ENCODE assay signal across 25 mouse cellular contexts in genomic region chr1:181628276-181628675, GRCm38 (mm10). TPM values are rescaled to one million over a fixed set of nuclear protein-coding genes. Genes with fewer than 3 reads are reported as not detected.
"Had no signal": no experiment of that assay in that cellular context is flagged by ENCODE, and none has a peak within 500 bp of the region (broad histone marks: within the 10 kb centered on the region; RNA-seq: fewer than 3 reads in every experiment).

No protein-coding gene starts in this region.

- H3K4me3 ChIP-seq: heart, adult 2 months; heart, embryonic 13.5 days; heart, embryonic 15.5 days; hindbrain, embryonic 13.5 days; hindbrain, embryonic 15.5 days; layer of hippocampus, adult 2 months; left cerebral cortex, adult 2 months; limb, embryonic 10.5 days; limb, embryonic 12.5 days; liver, embryonic 13.5 days; liver, embryonic 15.5 days had no signal

- H3K27me3 ChIP-seq: heart, embryonic 13.5 days; heart, embryonic 15.5 days; hindbrain, embryonic 13.5 days; hindbrain, embryonic 15.5 days; liver, embryonic 13.5 days; liver, embryonic 15.5 days had no signal

- H3K4me2 ChIP-seq: heart, embryonic 11.5 days; heart, embryonic 13.5 days; heart, embryonic 15.5 days; hindbrain, embryonic 13.5 days; hindbrain, embryonic 15.5 days; limb, embryonic 12.5 days; liver, embryonic 11.5 days; liver, embryonic 13.5 days; liver, embryonic 15.5 days had no signal

- H3K27ac ChIP-seq: heart, adult 2 months; heart, embryonic 13.5 days; heart, embryonic 15.5 days; hindbrain, embryonic 13.5 days; hindbrain, embryonic 15.5 days; hindbrain, postnatal 0 days; layer of hippocampus, adult 2 months; left cerebral cortex, adult 2 months; limb, embryonic 10.5 days; limb, embryonic 12.5 days; liver, embryonic 13.5 days; liver, embryonic 15.5 days had no signal

- ATAC-seq: hindbrain, postnatal 0 days; intestine, postnatal 0 days had no signal

- H3K36me3 ChIP-seq: heart, embryonic 13.5 days; heart, embryonic 15.5 days; hindbrain, embryonic 13.5 days; hindbrain, embryonic 15.5 days; limb, embryonic 10.5 days; limb, embryonic 12.5 days; liver, embryonic 13.5 days; liver, embryonic 15.5 days had no signal

- H3K9me3 ChIP-seq: heart, embryonic 13.5 days; heart, embryonic 15.5 days; hindbrain, embryonic 13.5 days; hindbrain, embryonic 15.5 days; limb, embryonic 10.5 days; limb, embryonic 12.5 days; liver, embryonic 13.5 days; liver, embryonic 15.5 days had no signal

- DNase-seq: gastrocnemius, postnatal 14 days; gastrocnemius, postnatal 36 days; heart, adult 2 months; kidney, adult 18-20 months; kidney, adult 8-10 months; kidney, postnatal 10 days; kidney, postnatal 25 days; kidney, postnatal 4 days; liver; liver, embryonic 13.5 days had no signal

- H3K9ac ChIP-seq: heart, embryonic 13.5 days; heart, embryonic 15.5 days; hindbrain, embryonic 13.5 days; hindbrain, embryonic 15.5 days; limb, embryonic 12.5 days; liver, embryonic 13.5 days; liver, embryonic 15.5 days had no signal

- H3K4me1 ChIP-seq: hindbrain, embryonic 13.5 days; hindbrain, embryonic 15.5 days; liver, embryonic 13.5 days; liver, embryonic 15.5 days had no signal

RNA-seq across cellular contexts. Expression of gene Dnah14, which starts 51.9 kb away (rescaled TPM):
- total RNA-seq: gastrocnemius, adult 8-10 months; heart, adult 2 months; heart, postnatal 25 days had no signal
- polyA plus RNA-seq: heart, adult 2 months had no signal
